Mouse (Mus musculus): ENCODE results near the gene 9030025P20Rik.
"Not testable (repeated sequence)": the region's sequence is repeated elsewhere in the genome, so short reads cannot be mapped to it uniquely, and the experiment has no call there.

9030025P20Rik gene

GRCm38 (mm10) chr17:14990116-14990702, 11.9 kb downstream of the 9030025P20Rik start:
- not testable (repeated sequence) for DNase-seq (ENCODE audit: low read depth, low spot score)

DNA sequence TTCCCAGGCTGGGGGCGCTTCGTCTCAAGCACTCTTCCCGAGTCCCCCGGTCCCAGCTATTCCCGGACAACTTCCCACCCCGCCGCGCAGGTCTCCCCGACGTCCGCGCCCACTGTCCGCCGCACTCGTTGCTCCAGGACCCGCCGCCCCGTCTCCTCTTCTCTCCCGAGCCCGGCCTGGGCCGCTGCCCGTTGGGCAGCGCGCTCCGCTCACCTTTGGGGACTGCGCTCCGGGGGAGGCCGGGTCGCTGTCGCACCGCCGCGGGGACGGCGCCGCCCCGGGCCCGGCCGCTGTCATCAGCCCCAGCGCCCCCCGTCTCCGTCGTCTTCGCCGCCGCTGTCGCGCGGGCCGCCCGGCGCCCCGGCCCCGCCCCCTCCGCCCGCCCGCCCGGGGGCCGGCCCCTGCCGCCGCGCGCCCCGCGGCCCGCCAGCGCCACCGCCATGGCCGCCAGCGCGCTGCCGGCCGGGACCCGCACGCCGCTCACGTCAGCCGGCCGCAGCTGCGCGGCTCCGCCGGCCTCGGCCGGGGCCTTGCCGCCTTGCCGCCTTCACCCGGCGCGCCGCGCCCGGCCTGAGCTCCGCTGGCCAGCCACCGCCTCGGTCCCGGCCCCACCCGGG, 14.4 kb downstream of the 9030025P20Rik start:
- not testable (repeated sequence) for DNase-seq (ENCODE audit: low read depth, low spot score)

GRCm38 (mm10) chr17:14993139-14993832, 15.0 kb downstream of the 9030025P20Rik start:
- not testable (repeated sequence) for DNase-seq (ENCODE audit: low read depth, low spot score)

GRCm38 (mm10) chr17:14994140-14994539, 15.9 kb downstream of the 9030025P20Rik start:
- DNase-seq (ENCODE audit: low read depth, low spot score), result not testable (repeated sequence)

DNA sequence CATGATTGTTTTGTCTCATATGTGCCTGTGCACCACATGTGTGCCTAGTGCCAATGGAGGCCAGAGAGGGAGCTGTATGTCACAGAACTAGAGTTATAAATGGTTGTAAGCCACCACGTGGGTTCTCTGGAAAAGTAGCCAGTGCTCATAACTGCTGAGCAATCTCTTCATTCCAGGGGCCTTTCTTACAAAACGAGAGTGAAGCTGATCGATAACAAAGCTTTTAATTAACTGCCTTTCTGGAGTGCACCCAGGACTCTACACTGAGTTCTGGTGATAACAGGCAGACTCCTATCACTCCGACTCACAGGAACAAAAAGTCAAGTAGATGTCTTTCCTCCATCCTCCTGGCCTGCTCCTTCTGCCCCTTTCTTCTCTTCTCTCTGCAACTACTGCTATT, 21.8 kb downstream of the 9030025P20Rik start:
- not testable (repeated sequence) for DNase-seq (ENCODE audit: low read depth, low spot score)

- DNase-seq (ENCODE audit: low read depth, low spot score), result not testable (repeated sequence)
Observed at GRCm38 (mm10) chr17:15009088-15009487, 30.8 kb downstream of the 9030025P20Rik start.

- not testable (repeated sequence) for DNase-seq (ENCODE audit: low read depth, low spot score)
Observed at GRCm38 (mm10) chr17:15009706-15010413, 31.6 kb downstream of the 9030025P20Rik start, which contains the start of gene Gm3435. Gm3435 (plus strand) TSS chr17:15010176.

GRCm38 (mm10) chr17:15021503-15022220, 43.4 kb downstream of the 9030025P20Rik start:
- not testable (repeated sequence) for DNase-seq (ENCODE audit: low read depth, low spot score)

DNA sequence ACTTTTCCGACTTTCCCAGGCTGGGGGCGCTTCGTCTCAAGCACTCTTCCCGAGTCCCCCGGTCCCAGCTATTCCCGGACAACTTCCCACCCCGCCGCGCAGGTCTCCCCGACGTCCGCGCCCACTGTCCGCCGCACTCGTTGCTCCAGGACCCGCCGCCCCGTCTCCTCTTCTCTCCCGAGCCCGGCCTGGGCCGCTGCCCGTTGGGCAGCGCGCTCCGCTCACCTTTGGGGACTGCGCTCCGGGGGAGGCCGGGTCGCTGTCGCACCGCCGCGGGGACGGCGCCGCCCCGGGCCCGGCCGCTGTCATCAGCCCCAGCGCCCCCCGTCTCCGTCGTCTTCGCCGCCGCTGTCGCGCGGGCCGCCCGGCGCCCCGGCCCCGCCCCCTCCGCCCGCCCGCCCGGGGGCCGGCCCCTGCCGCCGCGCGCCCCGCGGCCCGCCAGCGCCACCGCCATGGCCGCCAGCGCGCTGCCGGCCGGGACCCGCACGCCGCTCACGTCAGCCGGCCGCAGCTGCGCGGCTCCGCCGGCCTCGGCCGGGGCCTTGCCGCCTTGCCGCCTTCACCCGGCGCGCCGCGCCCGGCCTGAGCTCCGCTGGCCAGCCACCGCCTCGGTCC, 45.7 kb downstream of the 9030025P20Rik start:
- DNase-seq (ENCODE audit: low read depth, low spot score), result not testable (repeated sequence)

DNA sequence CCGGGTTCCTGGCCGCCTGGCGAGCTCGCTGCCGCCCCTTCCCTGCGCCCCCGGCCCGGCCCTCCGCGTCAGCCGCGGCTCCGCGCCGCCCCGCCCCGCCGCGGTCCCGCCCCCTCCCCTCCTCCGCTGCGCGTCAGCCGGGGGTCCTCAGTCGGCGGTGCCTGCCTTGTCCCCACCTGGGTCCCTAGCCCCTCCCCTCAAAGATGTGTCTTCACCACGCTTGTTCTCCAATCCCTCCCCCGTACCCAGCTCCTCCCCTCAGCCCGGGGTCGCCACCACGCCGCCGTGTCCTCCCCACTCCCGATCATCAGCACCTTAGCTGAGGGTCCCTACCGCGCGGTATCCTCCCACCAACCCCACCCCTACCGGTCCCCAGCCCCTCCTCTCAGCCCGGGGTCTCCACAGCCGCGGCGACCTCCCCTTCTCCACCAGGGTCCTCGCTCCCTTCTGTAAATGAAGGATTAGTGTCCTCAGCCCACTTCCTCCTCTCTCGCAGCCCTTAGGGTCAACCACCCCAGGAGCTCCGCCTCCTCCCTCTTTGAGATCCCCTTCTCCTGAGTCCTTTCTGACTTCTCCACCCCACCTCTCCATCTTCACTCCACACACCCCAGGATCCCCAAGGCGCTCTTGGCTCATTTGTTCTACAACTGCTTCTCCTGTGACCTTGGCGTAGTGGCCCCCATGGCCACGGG, 46.4 kb downstream of the 9030025P20Rik start:
- not testable (repeated sequence) for DNase-seq (ENCODE audit: low read depth, low spot score)

GRCm38 (mm10) chr17:15025513-15025912, 47.2 kb downstream of the 9030025P20Rik start:
- DNase-seq (ENCODE audit: low read depth, low spot score), result not testable (repeated sequence)

DNA sequence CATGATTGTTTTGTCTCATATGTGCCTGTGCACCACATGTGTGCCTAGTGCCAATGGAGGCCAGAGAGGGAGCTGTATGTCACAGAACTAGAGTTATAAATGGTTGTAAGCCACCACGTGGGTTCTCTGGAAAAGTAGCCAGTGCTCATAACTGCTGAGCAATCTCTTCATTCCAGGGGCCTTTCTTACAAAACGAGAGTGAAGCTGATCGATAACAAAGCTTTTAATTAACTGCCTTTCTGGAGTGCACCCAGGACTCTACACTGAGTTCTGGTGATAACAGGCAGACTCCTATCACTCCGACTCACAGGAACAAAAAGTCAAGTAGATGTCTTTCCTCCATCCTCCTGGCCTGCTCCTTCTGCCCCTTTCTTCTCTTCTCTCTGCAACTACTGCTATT, 53.1 kb downstream of the 9030025P20Rik start:
- not testable (repeated sequence) for DNase-seq (ENCODE audit: low read depth, low spot score)

DNA sequence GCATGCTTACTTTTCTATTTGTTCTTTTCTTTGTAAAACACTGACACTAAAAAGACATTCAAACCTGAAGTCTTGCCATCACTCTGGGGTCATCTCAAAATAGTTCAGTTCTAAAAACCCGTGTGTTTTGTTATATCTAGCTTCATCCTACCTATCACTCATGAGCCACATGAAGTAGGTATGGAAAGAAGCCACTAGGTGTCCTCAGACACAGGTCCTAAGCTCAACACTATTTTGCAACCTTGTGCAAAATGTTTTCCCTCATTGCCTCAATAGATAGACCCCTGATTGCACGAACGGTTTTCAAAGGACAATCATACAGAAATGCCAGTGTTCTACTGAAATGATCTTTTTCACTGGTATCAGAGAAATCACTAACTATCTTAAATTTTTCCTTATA, 62.2 kb downstream of the 9030025P20Rik start:
- not testable (repeated sequence) for DNase-seq (ENCODE audit: low read depth, low spot score)

Data from CD4-positive helper T cell, adult 2 months (primary cell).